Mouse (Mus musculus) midbrain, embryonic 16.5 days (tissue): ENCODE measurements around the gene Sh3bgrl3. TPM values are rescaled to one million over a fixed set of nuclear protein-coding genes. Genes with fewer than 3 reads are reported as not detected.
A peak's percentile ranks its signal among the peaks of the same experiment; 100 is the strongest.

Source experiments
- ATAC-seq: fragments of 200-750 bp; cut with Nextera tagmentation; 2 replicates; pipeline ENCODE4 v1.8.0; 2017; ENCODE audit warnings: moderate TSS enrichment
- H3K27ac ChIP-seq: fragments of 300-500 bp; sonication (generic); 2 replicates; pipeline ENCODE4 v1.5.1; 2014; ENCODE audit warnings: mild to moderate bottlenecking, low read length, mixed read lengths
- H3K27me3 ChIP-seq: fragments of 300-500 bp; sonication (generic); 2 replicates; pipeline ENCODE4 v1.6.1; 2014; ENCODE audit warnings: low read depth, low read length, mixed read lengths; ENCODE audit not compliant: control insufficient read depth, insufficient read depth
- H3K36me3 ChIP-seq: fragments of 300-500 bp; sonication (generic); 2 replicates; pipeline ENCODE4 v1.6.1; 2014; ENCODE audit warnings: mild to moderate bottlenecking, low read length, moderate library complexity, mixed read lengths; ENCODE audit not compliant: control insufficient read depth, insufficient read depth
- H3K4me1 ChIP-seq: fragments of 300-500 bp; sonication (generic); 2 replicates; pipeline ENCODE4 v1.6.1; 2014; ENCODE audit warnings: mild to moderate bottlenecking, low read length, mixed read lengths; ENCODE audit not compliant: control insufficient read depth, insufficient read depth
- H3K4me2 ChIP-seq: fragments of 300-500 bp; sonication (generic); 2 replicates; pipeline ENCODE4 v1.6.1; 2014; ENCODE audit warnings: mild to moderate bottlenecking, low read length, mixed read lengths
- H3K4me3 ChIP-seq: fragments of 300-500 bp; sonication (generic); 2 replicates; pipeline ENCODE4 v1.5.1; 2014; ENCODE audit warnings: low read depth, mild to moderate bottlenecking, low read length, moderate library complexity, mixed read lengths
- H3K9ac ChIP-seq: fragments of 300-500 bp; sonication (generic); 2 replicates; pipeline ENCODE4 v1.6.1; 2014; ENCODE audit warnings: low read depth, low read length, mixed read lengths
- H3K9me3 ChIP-seq: fragments of 300-500 bp; sonication (generic); replicated peaks from 2 replicates; pipeline ENCODE4 v1.6.1; 2014; ENCODE audit warnings: mild to moderate bottlenecking, low read length, mixed read lengths; ENCODE audit not compliant: control insufficient read depth, poor library complexity, severe bottlenecking
- WGBS: fragments of 180-500 bp; shearing (Covaris S2); extraction: QIAGEN DNeasy Blood & Tissue Kit; methylation state at CpG from one replicate; pipeline ENCODE4 v1.1.7; 2014; 5-methylcytosine and 5-hydroxymethylcytosine counted together
- polyA plus RNA-seq: library from polyadenylated mRNA; unstranded; fragments of >200 nt; fragmentation: Nextera tagmentation; extraction: Ambion mirVana; gene quantifications from 2 replicates; pipeline ENCODE4 v1.2.1, GENCODE M21; 2015

The Sh3bgrl3 gene
- polyA plus RNA-seq, 1 experiment from 2014 or later: 430 TPM

DNA sequence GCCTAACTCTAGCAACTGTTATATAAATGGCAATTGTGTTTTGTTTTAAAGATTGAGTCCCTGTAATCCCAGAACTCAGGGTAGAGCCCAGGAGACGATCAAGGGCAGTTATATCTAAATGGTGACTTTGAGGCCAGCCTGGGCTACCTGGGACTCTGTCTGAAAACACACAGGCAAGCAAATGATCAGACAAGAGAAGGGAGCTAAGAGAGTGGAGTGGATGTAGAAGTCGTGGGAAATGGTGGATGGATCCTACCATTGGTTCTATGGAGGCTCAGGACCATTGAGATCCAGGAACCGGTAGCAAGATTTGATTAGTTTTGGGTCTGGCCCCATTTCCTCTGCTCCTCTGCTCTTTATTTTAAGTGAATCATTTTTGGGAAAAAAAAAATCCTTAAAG lies 32.5 kb downstream of the Sh3bgrl3 start:
- 79% methylated on average over 3 of the region's 3 CpGs for WGBS
- no peaks in the 10 kb centered on the region for H3K27me3 ChIP-seq
- H3K9ac ChIP-seq: no peak overlapping the region
- ATAC-seq: no peak
- no peak overlapping the region for H3K27ac ChIP-seq
- H3K4me3 ChIP-seq: no peak overlapping the region
- no peaks in the 10 kb centered on the region for H3K36me3 ChIP-seq
- H3K4me2 ChIP-seq: no peak overlapping the region
- H3K4me1 ChIP-seq: no peaks in the 10 kb centered on the region
- H3K9me3 ChIP-seq: no peaks in the 10 kb centered on the region

DNA sequence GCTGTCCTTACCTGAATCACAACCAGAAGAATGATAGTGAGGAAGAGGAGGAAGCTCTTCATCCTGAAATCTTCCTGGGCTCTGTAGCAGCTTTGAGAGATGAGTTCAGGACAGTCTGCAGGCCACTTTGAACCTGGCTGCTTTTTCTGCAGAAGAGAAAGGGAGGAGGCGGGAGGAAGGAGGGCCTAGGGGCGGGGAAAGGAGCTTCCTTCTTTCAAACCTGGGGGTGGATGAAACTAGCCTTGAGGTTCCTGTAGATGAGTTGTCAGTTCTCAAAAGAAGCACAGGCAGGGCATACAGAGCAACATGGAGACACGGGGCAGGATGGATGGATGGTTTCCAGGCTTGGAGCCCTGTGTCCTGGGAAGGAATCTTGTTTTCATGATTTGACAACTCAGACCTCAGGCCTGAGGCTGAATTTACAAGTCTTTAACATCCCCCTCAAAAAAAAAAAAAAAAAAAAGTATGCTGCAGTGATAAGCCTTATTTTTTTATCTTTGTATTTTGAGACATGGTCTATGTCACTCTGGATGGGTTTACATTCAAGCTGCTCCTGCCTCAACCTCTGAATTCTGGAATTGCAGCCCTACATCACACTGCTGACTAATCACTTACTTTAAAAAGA lies 33.6 kb downstream of the Sh3bgrl3 start, which contains the start of gene Cd52:
Gene Cd52 (minus strand): TSS at position 160 of the 625 bp plus-strand sequence.
- H3K4me2 ChIP-seq: no peak within 1 kb of the TSS
- no peak within 1 kb of the TSS for H3K4me3 ChIP-seq
- no peaks in the 10 kb centered on the region for H3K27me3 ChIP-seq
- WGBS: 48% methylated on average over 3 of the region's 3 CpGs
- no peaks in the 10 kb centered on the region for H3K36me3 ChIP-seq
- H3K9me3 ChIP-seq: no peaks in the 10 kb centered on the region
- H3K27ac ChIP-seq: no peak within 1 kb of the TSS
- no peak within 1 kb of the TSS for H3K9ac ChIP-seq
- H3K4me1 ChIP-seq: no peaks in the 10 kb centered on the region
- no peak for ATAC-seq

- 92% methylated on average over 7 of the region's 7 CpGs for WGBS
- Histone ChIP-seq H3K36me3 (no peaks in the 10 kb centered on the region), H3K4me1 (no peaks in the 10 kb centered on the region), H3K9me3 (no peaks in the 10 kb centered on the region), H3K4me3 (no peak overlapping the region), H3K4me2 (no peak overlapping the region), H3K9ac (no peak overlapping the region), H3K27ac (no peak overlapping the region), H3K27me3 (no peaks in the 10 kb centered on the region)
- no peak for ATAC-seq
Measured at GRCm38 (mm10) chr4:134094004-134094564, 34.5 kb downstream of the Sh3bgrl3 start.

DNA sequence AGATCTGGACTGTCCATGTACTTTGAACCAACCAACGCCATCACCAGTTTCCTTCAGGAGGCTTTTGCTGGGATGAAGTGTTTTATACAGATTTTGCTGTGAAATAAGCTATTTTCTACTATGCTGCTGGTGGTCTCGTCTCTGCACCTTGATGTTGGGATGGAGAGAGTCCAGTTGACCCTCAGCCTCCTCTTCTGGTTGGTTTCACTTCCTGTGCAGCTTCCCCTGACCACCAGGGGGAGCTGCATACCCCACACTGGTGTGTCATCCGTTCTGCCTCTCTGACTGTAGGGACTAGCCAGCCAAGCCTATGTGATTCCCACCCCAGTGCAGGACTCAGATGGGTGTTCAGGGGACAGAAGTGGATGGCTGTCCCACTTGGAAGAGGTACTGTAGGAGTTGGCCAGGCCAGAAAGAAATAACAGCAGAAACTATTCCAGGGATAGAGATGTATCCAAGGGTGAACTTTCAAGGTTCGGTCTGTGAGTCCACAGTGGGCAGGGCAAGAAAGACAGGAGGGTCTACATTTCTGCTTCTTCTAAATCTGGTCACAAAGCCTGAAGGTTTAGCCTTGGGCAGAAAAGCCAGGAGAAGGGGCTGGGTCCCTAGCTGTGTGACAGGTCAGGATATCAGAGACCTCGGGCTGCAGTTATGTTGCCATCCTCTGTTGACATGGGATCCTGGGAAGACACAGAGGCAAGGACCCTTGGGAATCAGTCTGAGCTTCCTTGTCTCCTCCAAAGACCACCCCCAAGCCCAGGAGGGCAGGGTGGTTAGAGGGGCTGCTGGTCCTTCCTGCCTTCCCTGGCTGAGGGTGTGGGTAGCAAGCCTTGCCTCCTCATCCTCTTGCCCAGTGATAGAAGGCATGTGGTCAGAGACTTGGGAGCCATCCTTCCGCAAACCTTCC lies 36.0 kb downstream of the Sh3bgrl3 start:
- Histone ChIP-seq H3K9me3 (no peaks in the 10 kb centered on the region), H3K9ac (no peak overlapping the region), H3K36me3 (no peaks in the 10 kb centered on the region), H3K4me2 (no peak overlapping the region), H3K4me1 (no peaks in the 10 kb centered on the region), H3K27me3 (no peaks in the 10 kb centered on the region), H3K27ac (no peak overlapping the region), H3K4me3 (no peak overlapping the region)
- ATAC-seq: no peak
- WGBS: 67% methylated on average over 6 of the region's 6 CpGs

DNA sequence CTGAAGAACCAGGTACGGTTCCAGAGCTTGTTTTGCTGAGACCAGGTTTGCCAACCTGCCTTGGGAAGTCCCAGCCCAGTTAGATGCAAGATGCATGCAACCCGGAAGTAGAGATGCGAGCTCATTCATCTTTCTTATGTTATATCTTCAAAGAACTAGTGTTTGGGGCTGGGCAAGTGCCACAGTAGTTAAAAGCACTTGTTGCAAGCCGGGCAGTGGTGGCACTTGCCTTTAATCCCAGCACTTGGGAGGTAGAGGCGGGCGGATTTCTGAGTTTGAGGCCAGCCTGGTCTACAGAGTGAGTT lies 37.4 kb downstream of the Sh3bgrl3 start:
- Histone ChIP-seq H3K27me3 (no peaks in the 10 kb centered on the region), H3K27ac (no peak overlapping the region), H3K4me3 (no peak overlapping the region), H3K4me1 (no peaks in the 10 kb centered on the region), H3K9me3 (no peaks in the 10 kb centered on the region), H3K4me2 (no peak overlapping the region), H3K9ac (no peak overlapping the region), H3K36me3 (no peaks in the 10 kb centered on the region)
- ATAC-seq: no peak
- WGBS: 86% methylated on average over 6 of the region's 6 CpGs

DNA sequence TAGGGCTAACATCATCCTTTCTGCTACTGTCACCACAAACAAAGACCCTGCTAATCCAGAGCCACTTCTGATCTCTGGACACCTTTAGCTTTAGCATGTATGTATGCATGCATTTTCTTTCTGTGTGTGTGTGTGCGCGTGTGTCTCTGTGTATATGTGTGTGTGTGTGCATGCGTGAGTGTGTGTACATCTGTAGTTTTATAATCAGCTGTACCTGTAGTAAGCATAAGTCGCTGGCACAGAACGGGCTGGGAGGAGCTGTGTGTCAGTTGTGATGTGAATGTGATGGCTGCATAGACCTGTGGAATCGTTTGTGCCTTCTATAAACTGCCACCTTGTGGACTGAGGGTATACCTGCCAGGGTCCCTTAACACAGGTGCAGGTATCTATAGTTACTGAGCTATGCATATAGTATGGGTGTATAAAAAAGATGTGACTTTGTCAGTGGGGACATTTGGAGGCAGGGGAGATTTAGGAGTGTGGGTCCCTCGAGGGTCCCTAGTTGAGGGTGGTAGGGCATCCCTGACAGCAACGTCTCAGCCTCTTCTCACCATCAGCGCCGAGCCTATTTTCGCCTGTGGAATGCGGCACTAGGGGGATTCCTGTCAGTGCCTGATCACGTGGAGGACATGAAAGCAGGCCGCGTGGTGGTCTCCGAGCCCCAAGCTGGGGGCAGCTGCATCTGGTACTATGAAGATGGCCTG lies 37.9 kb downstream of the Sh3bgrl3 start:
- Histone ChIP-seq H3K9me3 (no peaks in the 10 kb centered on the region), H3K4me2 (no peak overlapping the region), H3K27ac (no peak overlapping the region), H3K9ac (no peak overlapping the region), H3K4me3 (no peak overlapping the region), H3K36me3 (no peaks in the 10 kb centered on the region), H3K4me1 (no peaks in the 10 kb centered on the region), H3K27me3 (no peaks in the 10 kb centered on the region)
- WGBS: 84% methylated on average over 16 of the region's 16 CpGs
- ATAC-seq: no peak

GRCm38 (mm10) chr4:134089029-134089428 lies 39.6 kb downstream of the Sh3bgrl3 start:
- H3K4me2 ChIP-seq: no peak overlapping the region
- no peak overlapping the region for H3K9ac ChIP-seq
- no peak overlapping the region for H3K4me3 ChIP-seq
- H3K27ac ChIP-seq: no peak overlapping the region
- H3K4me1 ChIP-seq: no peaks in the 10 kb centered on the region
- 86% methylated on average over 9 of the region's 9 CpGs for WGBS
- H3K36me3 ChIP-seq: no peaks in the 10 kb centered on the region
- no peak for ATAC-seq
- no peaks in the 10 kb centered on the region for H3K27me3 ChIP-seq
- H3K9me3 ChIP-seq: no peaks in the 10 kb centered on the region

- Histone ChIP-seq H3K9ac (no peak overlapping the region), H3K4me3 (no peak overlapping the region), H3K36me3 (no peaks in the 10 kb centered on the region), H3K9me3 (no peaks in the 10 kb centered on the region), H3K27ac (no peak overlapping the region), H3K27me3 (peaks cover 7% of the 10 kb centered on the region), H3K4me1 (no peaks in the 10 kb centered on the region; the same call in 1 of the 2 replicates), H3K4me2 (peak overlapping the region; percentile 18; the same call in 1 of the 2 replicates)
- ATAC-seq: no peak
- 41% methylated on average over 7 of the region's 7 CpGs for WGBS
Measured at GRCm38 (mm10) chr4:134087412-134087811, 41.2 kb downstream of the Sh3bgrl3 start.
